Mouse (Mus musculus): Measurements from ENCODE around the gene Ptrh1. TPM values are rescaled to one million over a fixed set of nuclear protein-coding genes. Genes with fewer than 3 reads are reported as not detected.
A peak's percentile ranks its signal among the peaks of the same experiment; 100 is the strongest.

Ptrh1 gene
- polyA plus RNA-seq, 1 experiment from 2014 or later = 6.7 TPM

- Histone ChIP-seq H3K9me3 (no peaks in the 10 kb centered on the region), H3K4me1 (peaks cover 16% of the 10 kb centered on the region), H3K4me2 (replicated peaks) (no peak overlapping the region), H3K27ac (no peak overlapping the region), H3K36me3 (no peaks in the 10 kb centered on the region), H3K27me3 (peaks cover 7% of the 10 kb centered on the region), H3K9ac (0 out of 2 replicates have a peak overlapping the region, but pooled peaks have one; percentile 25), H3K4me3 (no peak overlapping the region)
- ATAC-seq (ENCODE audit: low FRiP score, low read depth) = no peak
- WGBS = 17% methylated on average over 8 of the region's 8 CpGs
These were observed 3.5 kb downstream of the Ptrh1 start for GRCm38 (mm10) chr2:32779131-32779530.

GRCm38 (mm10) chr2:32779714-32780113 lies 4.1 kb downstream of the Ptrh1 start:
- Histone ChIP-seq H3K27me3 (peaks cover 7% of the 10 kb centered on the region), H3K9me3 (no peaks in the 10 kb centered on the region), H3K36me3 (no peaks in the 10 kb centered on the region), H3K27ac (no peak overlapping the region), H3K4me3 (no peak overlapping the region), H3K4me2 (replicated peaks) (no peak overlapping the region), H3K4me1 (peaks cover 19% of the 10 kb centered on the region), H3K9ac (no peak overlapping the region)
- WGBS = 86% methylated on average over 6 of the region's 6 CpGs
- ATAC-seq (ENCODE audit: low FRiP score, low read depth) = no peak

- Histone ChIP-seq H3K4me3 (no peak overlapping the region), H3K27me3 (peaks cover 2% of the 10 kb centered on the region; the same call in 1 of the 2 replicates), H3K9me3 (no peaks in the 10 kb centered on the region), H3K27ac (no peak overlapping the region), H3K36me3 (no peaks in the 10 kb centered on the region), H3K4me2 (replicated peaks) (no peak overlapping the region), H3K9ac (no peak overlapping the region), H3K4me1 (peaks cover 7% of the 10 kb centered on the region; the same call in 1 of the 2 replicates)
- WGBS = 78% methylated on average over 6 of the region's 6 CpGs
- ATAC-seq (ENCODE audit: low FRiP score, low read depth) = no peak
These were observed 6.1 kb downstream of the Ptrh1 start for GRCm38 (mm10) chr2:32781710-32782109.

DNA sequence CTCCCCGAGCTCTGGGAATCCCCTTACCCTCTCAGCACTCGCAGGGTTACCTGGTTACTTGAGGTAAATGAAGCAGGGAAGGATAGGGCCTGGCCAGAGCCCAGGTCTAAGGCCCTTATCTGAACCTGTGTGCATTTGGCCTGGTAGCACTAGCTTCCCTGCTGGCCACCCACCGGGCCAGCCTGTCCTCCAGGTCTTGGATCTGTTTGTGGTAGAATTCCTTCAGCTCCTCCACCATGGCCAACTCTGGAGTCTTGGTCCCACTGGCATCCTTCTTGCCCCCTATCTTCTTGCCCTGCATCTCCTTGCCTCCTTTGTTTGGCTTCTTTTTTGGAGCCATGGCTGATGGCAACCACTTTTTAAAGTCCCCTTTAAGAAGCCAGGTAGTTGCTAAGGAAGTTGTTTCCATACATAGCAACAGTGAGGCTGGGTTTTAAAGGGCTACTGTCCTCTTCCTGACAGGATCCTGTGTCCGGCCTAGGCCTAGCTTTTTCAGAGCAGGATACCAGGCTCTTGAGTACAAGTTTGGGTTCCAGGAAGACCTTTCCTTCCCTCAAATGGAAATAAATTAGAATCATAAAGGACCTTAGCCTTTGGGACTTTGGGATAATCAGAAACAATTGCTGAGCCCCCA lies 8.6 kb downstream of the Ptrh1 start, which contains the start of gene Cfap157:
Gene Cfap157 (minus strand): TSS at position 381 of the 634 bp plus-strand sequence.
- 0 out of 2 replicates have a peak within 1 kb of the TSS, but pooled peaks have one; percentile 40 for H3K27ac ChIP-seq
- H3K9me3 ChIP-seq = no peaks in the 10 kb centered on the region
- peaks cover 7% of the 10 kb centered on the region; the same call in 1 of the 2 replicates for H3K4me1 ChIP-seq
- H3K4me2 ChIP-seq (replicated peaks) = peak within 1 kb of the TSS; percentile 12; the same call in 1 of the 2 replicates
- no peaks in the 10 kb centered on the region for H3K36me3 ChIP-seq
- no peak within 1 kb of the TSS for H3K4me3 ChIP-seq
- H3K27me3 ChIP-seq = no peaks in the 10 kb centered on the region
- 51% methylated on average over 4 of the region's 4 CpGs for WGBS
- no peak within 1 kb of the TSS for H3K9ac ChIP-seq
- ATAC-seq (ENCODE audit: low FRiP score, low read depth) = no peak

GRCm38 (mm10) chr2:32787176-32787575 lies 11.6 kb downstream of the Ptrh1 start:
- peaks cover 12% of the 10 kb centered on the region; the same call in 1 of the 2 replicates for H3K36me3 ChIP-seq
- 57% methylated on average over 6 of the region's 6 CpGs for WGBS
- no peak for ATAC-seq (ENCODE audit: low FRiP score, low read depth)

DNA sequence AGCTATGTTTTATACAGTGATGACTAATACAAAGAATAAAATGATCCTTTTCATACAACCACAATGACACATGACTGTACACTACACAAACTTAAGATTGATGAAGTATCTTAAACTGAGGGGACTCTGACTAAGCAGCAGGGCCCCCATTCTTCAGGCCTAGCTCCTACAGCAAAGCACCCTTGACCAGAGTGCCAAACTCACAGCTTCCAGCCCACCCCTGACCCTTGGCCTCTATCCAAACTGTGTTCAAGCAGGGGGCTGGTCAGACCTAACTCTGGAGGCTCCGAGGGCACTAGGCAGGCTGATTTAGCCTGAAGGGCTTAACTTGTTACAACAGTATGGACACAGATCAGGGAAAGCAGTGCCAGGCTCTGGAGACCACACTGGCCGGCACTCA lies 13.0 kb downstream of the Ptrh1 start:
- peaks cover 7% of the 10 kb centered on the region; the same call in 1 of the 2 replicates for H3K4me1 ChIP-seq
- ATAC-seq (ENCODE audit: low FRiP score, low read depth) = no peak
- peaks cover 15% of the 10 kb centered on the region; the same call in 1 of the 2 replicates for H3K36me3 ChIP-seq
- no peaks in the 10 kb centered on the region for H3K9me3 ChIP-seq
- WGBS = 42% methylated on average over 2 of the region's 2 CpGs
- H3K27ac ChIP-seq = no peak overlapping the region
- H3K27me3 ChIP-seq = no peaks in the 10 kb centered on the region
- H3K4me3 ChIP-seq = no peak overlapping the region
- no peak overlapping the region for H3K9ac ChIP-seq
- H3K4me2 ChIP-seq (replicated peaks) = no peak overlapping the region

More at GRCm38 (mm10) chr2:32787176-32787575, 11.6 kb downstream of the Ptrh1 start:
- Histone ChIP-seq H3K4me3 (no peak overlapping the region), H3K9ac (no peak overlapping the region), H3K9me3 (no peaks in the 10 kb centered on the region), H3K4me2 (replicated peaks) (no peak overlapping the region), H3K27me3 (no peaks in the 10 kb centered on the region), H3K4me1 (peaks cover 7% of the 10 kb centered on the region; the same call in 1 of the 2 replicates), H3K27ac (no peak overlapping the region)

- ATAC-seq (ENCODE audit: low FRiP score, low read depth) = no peak
- no peak overlapping the region for H3K27ac ChIP-seq
- no peaks in the 10 kb centered on the region for H3K4me1 ChIP-seq
- no peaks in the 10 kb centered on the region for H3K9me3 ChIP-seq
- no peak overlapping the region for H3K9ac ChIP-seq
- H3K4me3 ChIP-seq = no peak overlapping the region
- peaks cover 42% of the 10 kb centered on the region for H3K36me3 ChIP-seq
- H3K4me2 ChIP-seq (replicated peaks) = no peak overlapping the region
- no peaks in the 10 kb centered on the region for H3K27me3 ChIP-seq
- WGBS = 85% methylated on average over 6 of the region's 6 CpGs
These were observed 15.7 kb downstream of the Ptrh1 start for GRCm38 (mm10) chr2:32791297-32791696.

- Histone ChIP-seq H3K27me3 (no peaks in the 10 kb centered on the region), H3K4me1 (no peaks in the 10 kb centered on the region), H3K9ac (no peak overlapping the region), H3K36me3 (peaks cover 81% of the 10 kb centered on the region), H3K4me3 (no peak overlapping the region), H3K9me3 (no peaks in the 10 kb centered on the region), H3K4me2 (replicated peaks) (no peak overlapping the region), H3K27ac (no peak overlapping the region)
- ATAC-seq (ENCODE audit: low FRiP score, low read depth) = no peak
- WGBS = 84% methylated on average over 13 of the region's 13 CpGs
These were observed 20.3 kb downstream of the Ptrh1 start for GRCm38 (mm10) chr2:32795748-32796418.

DNA sequence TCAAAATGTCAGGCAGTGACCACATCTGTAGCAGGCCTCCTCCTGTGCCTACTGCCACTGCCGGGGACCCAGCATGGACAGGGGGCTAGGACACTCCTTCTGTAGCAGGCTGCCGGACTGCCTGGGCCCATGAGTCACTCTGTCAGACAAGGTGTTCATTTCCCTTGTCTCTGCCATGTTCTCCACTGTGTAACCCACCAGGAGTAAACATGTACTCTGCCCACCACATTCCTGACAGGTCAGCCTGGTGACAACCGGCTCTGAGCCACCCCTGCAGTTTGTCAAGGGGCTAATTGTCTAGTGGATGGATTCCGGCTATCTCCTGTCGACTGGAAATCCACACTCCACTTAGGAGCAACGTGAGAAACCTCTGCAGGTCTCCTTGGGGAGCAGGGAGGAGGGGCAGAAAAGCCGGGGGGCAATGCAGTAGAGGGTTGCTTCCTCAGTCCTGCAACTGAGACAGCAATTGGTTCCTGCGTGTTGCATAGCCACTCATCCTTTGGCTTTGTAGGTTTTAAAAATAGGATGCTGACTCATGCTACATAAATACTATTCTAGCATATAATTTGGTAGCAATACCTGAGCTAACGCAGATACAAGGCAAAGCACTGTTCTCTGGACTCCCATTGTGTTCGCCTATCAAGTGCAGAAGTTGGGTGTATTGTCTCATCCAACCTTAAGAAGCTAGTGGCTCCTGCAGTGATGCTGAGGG lies 22.8 kb downstream of the Ptrh1 start:
- Histone ChIP-seq H3K4me2 (replicated peaks) (no peak overlapping the region), H3K27me3 (no peaks in the 10 kb centered on the region), H3K36me3 (peaks cover 91% of the 10 kb centered on the region), H3K4me1 (no peaks in the 10 kb centered on the region), H3K4me3 (no peak overlapping the region), H3K27ac (no peak overlapping the region), H3K9ac (no peak overlapping the region), H3K9me3 (no peaks in the 10 kb centered on the region)
- no peak for ATAC-seq (ENCODE audit: low FRiP score, low read depth)
- whole genome bisulfite sequencing = 61% methylated on average over 10 of the region's 10 CpGs

DNA sequence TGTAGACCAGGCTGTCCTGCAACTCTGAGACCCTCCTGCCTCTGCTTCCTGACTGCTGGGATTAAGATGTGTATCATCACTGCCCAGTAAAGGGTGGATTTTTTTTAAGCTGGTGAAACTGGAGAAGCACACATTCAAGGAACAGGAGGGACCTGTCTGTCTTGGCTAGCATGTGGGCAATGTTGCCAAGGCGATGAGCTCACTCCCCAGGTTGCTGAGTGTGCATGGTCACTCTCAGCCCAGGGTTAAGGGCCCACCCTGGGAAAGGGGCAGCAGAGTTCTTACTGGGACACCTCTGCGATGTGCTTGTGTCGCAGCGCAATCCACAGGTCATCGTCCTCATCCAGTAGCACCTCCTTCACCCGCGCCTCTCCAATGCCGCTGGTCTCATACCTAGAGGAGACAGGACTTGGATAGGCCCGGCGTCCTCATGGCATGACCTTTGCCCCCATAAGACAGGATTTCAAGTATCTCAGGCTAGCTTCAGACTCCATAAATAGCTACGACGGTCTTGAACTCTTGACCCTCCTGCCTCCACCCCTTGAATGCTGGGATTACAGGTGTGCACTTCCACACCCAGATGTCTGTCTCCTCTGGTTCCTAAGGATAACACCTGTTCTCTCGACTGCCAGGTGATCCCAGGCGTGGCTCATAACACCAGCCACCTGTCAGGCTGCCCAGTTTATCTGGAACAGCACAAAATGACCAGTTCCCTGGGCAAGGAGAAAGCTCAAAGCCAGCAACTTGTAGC lies 33.4 kb downstream of the Ptrh1 start:
- no peaks in the 10 kb centered on the region; the same call in none of the 2 replicates for H3K4me1 ChIP-seq
- 85% methylated on average over 14 of the region's 14 CpGs for WGBS
- H3K4me3 ChIP-seq = no peak overlapping the region
- no peaks in the 10 kb centered on the region for H3K27me3 ChIP-seq
- no peak overlapping the region for H3K9ac ChIP-seq
- no peak overlapping the region for H3K4me2 ChIP-seq (replicated peaks)
- H3K36me3 ChIP-seq = peaks cover 66% of the 10 kb centered on the region
- ATAC-seq (ENCODE audit: low FRiP score, low read depth) = no peak
- H3K9me3 ChIP-seq = no peaks in the 10 kb centered on the region
- H3K27ac ChIP-seq = no peak overlapping the region

DNA sequence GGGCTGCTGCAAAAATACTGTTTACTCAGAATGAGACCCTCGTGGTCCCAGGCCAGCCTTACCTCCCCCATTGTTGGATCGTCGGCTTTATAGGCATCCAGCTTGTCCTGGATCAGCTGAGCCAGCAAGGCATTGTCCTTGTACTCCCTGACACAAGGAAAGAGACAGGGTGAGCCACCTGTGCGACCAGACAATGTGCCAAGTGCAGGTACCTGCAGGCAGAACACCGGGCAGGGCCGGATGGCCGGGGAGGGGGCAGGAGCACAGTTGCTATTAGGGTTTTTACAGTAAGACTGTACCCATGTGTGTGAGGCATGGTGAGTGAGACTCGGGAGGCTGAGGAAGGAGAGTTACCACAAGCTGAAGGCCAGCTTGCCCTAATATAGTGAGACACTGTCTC lies 36.4 kb downstream of the Ptrh1 start:
- no peak for ATAC-seq (ENCODE audit: low FRiP score, low read depth)
- Histone ChIP-seq H3K9ac (no peak overlapping the region), H3K9me3 (no peaks in the 10 kb centered on the region), H3K36me3 (peaks cover 59% of the 10 kb centered on the region), H3K4me2 (replicated peaks) (no peak overlapping the region), H3K4me3 (no peak overlapping the region), H3K4me1 (peaks cover 5% of the 10 kb centered on the region), H3K27me3 (no peaks in the 10 kb centered on the region), H3K27ac (no peak overlapping the region)
- 83% methylated on average over 8 of the region's 8 CpGs for WGBS
